Mouse (Mus musculus) forebrain, embryonic 15.5 days (tissue): ENCODE results near the gene Pacsin2. TPM values are rescaled to one million over a fixed set of nuclear protein-coding genes. Genes with fewer than 3 reads are reported as not detected.

Experiments
- ATAC-seq: fragments of 200-750 bp; cut with Nextera tagmentation; replicated peaks from 2 replicates; pipeline ENCODE4 v1.8.0; 2017; ENCODE audit warnings: mild to moderate bottlenecking, moderate TSS enrichment, moderate library complexity
- H3K27ac ChIP-seq: fragments of 300-500 bp; sonication (generic); replicated peaks from 2 replicates; pipeline ENCODE4 v1.5.1; 2015; ENCODE audit warnings: mild to moderate bottlenecking, inconsistent platforms
- H3K27me3 ChIP-seq: fragments of 300-500 bp; sonication (generic); 2 replicates; pipeline ENCODE4 v1.6.1; 2015; ENCODE audit warnings: inconsistent platforms
- H3K36me3 ChIP-seq: fragments of 300-500 bp; sonication (generic); 2 replicates; pipeline ENCODE4 v1.6.1; 2015; ENCODE audit warnings: mild to moderate bottlenecking, inconsistent platforms
- H3K4me1 ChIP-seq: fragments of 300-500 bp; sonication (generic); 2 replicates; pipeline ENCODE4 v1.6.1; 2015; ENCODE audit warnings: inconsistent platforms
- H3K4me2 ChIP-seq: fragments of 300-500 bp; sonication (generic); replicated peaks from 2 replicates; pipeline ENCODE4 v1.6.1; 2015; ENCODE audit warnings: mild to moderate bottlenecking, inconsistent platforms
- H3K4me3 ChIP-seq: fragments of 300-500 bp; sonication (generic); 2 replicates; pipeline ENCODE4 v1.5.1; 2015; ENCODE audit warnings: mild to moderate bottlenecking, inconsistent platforms
- H3K9ac ChIP-seq: fragments of 300-500 bp; sonication (generic); replicated peaks from 2 replicates; pipeline ENCODE4 v1.6.1; 2015; ENCODE audit warnings: mild to moderate bottlenecking, inconsistent platforms
- H3K9me3 ChIP-seq: fragments of 300-500 bp; sonication (generic); 2 replicates; pipeline ENCODE4 v1.6.1; 2016; ENCODE audit warnings: inconsistent platforms
- WGBS: fragments of 180-500 bp; shearing (Covaris S2); methylation state at CpG from one replicate; pipeline ENCODE4 v1.1.7; 2015; ENCODE audit warnings: mixed read lengths; 5-methylcytosine and 5-hydroxymethylcytosine counted together
- polyA plus RNA-seq: library from polyadenylated mRNA; unstranded; fragments of >200 nt; fragmentation: Nextera tagmentation; extraction: Ambion mirVana; gene quantifications from 2 replicates; pipeline ENCODE4 v1.2.1, GENCODE M21; 2015

The Pacsin2 gene
- polyA plus RNA-seq, 1 experiment from 2014 or later: 21.5 TPM

DNA sequence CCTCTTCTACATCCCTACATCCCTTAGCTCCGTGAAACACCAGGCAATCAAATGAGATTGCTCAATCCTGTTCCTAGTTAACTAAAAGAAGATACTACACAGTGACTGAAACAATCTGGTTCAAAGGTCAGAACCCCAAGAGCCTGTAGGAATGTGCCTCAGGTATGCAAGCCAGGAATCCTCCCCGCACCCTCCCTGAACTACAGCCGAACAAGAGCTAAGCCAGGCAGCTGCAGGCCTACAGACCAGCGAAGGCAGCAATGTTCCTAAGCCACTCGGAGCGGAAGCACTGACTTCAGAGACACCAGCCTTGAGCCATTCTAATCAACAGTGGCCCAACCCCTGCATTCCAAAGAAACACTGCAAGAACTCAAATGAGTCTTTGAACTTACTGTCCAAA, 20.0 kb downstream of the Pacsin2 start:
- no peak overlapping the region for H3K9ac ChIP-seq
- no peak overlapping the region for H3K4me3 ChIP-seq
- no peaks in the 10 kb centered on the region for H3K36me3 ChIP-seq
- H3K27me3 ChIP-seq: no peaks in the 10 kb centered on the region
- no peak overlapping the region for H3K4me2 ChIP-seq
- no peak for ATAC-seq
- H3K4me1 ChIP-seq: peaks cover 13% of the 10 kb centered on the region
- WGBS: 77% methylated on average over 6 of the region's 6 CpGs
- no peak overlapping the region for H3K27ac ChIP-seq
- H3K9me3 ChIP-seq: no peaks in the 10 kb centered on the region

DNA sequence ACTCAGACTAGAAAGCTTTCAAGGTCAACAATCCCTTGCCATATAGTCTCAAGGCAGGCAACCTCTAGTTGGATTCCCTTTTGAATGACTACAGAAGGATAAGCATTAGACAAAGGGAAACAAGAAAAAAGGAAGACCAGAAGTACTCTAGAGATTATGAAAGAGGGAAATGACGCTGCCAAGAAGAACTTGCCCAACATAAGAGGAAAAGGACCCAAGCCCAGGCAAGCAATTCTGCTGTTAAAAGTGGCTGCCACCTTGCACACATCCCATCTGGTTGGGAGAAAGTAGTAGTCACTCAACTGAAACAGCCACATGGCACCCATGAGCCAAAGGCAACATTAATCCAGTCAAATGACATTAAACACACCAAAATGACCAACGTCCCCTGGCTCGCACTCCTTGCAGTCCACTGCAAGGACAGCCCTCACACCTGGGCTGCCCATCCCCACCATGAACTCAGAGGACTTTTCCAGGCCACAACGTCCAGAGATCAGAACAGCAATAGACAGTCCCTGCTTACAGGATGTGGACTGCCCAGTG, 21.8 kb downstream of the Pacsin2 start:
- no peak overlapping the region for H3K4me2 ChIP-seq
- no peak for ATAC-seq
- no peaks in the 10 kb centered on the region for H3K36me3 ChIP-seq
- H3K27ac ChIP-seq: no peak overlapping the region
- no peak overlapping the region for H3K4me3 ChIP-seq
- H3K9ac ChIP-seq: no peak overlapping the region
- H3K27me3 ChIP-seq: no peaks in the 10 kb centered on the region
- 92% methylated on average over 4 of the region's 4 CpGs for WGBS
- H3K4me1 ChIP-seq: peaks cover 2% of the 10 kb centered on the region
- no peaks in the 10 kb centered on the region for H3K9me3 ChIP-seq

DNA sequence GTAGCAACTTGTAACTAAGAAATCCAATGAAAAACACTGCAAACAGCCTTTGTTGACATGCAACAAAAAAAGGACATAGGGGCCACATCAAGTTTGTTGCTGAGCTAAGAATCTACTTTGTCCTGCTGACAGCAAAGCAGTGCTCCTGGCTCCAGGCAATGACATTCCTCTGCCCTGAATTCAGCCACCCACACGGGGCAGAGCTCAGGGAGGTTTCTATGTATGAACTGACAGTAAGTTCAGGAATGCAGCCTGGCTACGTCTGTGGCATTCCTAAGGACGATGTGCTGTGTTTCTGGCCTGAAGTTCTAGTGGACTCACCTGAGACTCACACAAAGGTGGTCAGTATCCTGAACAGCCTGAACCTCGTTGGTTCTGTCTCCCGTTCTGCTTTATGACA, 23.7 kb downstream of the Pacsin2 start:
- Histone ChIP-seq H3K9ac (no peak overlapping the region), H3K4me2 (no peak overlapping the region), H3K27ac (no peak overlapping the region), H3K9me3 (no peaks in the 10 kb centered on the region), H3K4me1 (peaks cover 3% of the 10 kb centered on the region), H3K4me3 (no peak overlapping the region), H3K36me3 (no peaks in the 10 kb centered on the region), H3K27me3 (no peaks in the 10 kb centered on the region)
- ATAC-seq: no peak
- 81% methylated on average over 5 of the region's 5 CpGs for WGBS

DNA sequence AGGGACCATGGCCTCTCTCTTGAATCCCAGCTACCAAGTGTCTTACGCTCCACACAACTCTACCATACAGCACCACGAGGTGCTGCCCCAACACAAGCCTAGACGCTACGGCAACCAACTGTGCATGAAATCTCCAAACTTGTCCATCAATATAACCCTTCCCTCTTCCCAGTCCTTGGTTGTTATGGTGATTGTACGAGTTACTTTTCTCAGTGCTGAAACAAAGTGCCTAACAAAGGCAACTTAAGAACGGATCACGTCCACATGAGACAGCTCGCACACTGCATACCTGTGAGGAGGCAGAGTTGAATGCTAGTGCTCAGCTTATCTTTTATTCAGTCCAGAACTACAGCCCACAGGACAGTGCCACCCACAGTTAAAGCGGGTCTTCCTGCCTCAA, 27.9 kb downstream of the Pacsin2 start:
- no peaks in the 10 kb centered on the region for H3K27me3 ChIP-seq
- no peaks in the 10 kb centered on the region for H3K36me3 ChIP-seq
- no peak overlapping the region for H3K27ac ChIP-seq
- WGBS: 82% methylated on average over 9 of the region's 9 CpGs
- no peak for ATAC-seq
- no peak overlapping the region for H3K4me2 ChIP-seq
- no peak overlapping the region for H3K9ac ChIP-seq
- H3K4me1 ChIP-seq: peaks cover 12% of the 10 kb centered on the region
- no peak overlapping the region for H3K4me3 ChIP-seq
- no peaks in the 10 kb centered on the region for H3K9me3 ChIP-seq

DNA sequence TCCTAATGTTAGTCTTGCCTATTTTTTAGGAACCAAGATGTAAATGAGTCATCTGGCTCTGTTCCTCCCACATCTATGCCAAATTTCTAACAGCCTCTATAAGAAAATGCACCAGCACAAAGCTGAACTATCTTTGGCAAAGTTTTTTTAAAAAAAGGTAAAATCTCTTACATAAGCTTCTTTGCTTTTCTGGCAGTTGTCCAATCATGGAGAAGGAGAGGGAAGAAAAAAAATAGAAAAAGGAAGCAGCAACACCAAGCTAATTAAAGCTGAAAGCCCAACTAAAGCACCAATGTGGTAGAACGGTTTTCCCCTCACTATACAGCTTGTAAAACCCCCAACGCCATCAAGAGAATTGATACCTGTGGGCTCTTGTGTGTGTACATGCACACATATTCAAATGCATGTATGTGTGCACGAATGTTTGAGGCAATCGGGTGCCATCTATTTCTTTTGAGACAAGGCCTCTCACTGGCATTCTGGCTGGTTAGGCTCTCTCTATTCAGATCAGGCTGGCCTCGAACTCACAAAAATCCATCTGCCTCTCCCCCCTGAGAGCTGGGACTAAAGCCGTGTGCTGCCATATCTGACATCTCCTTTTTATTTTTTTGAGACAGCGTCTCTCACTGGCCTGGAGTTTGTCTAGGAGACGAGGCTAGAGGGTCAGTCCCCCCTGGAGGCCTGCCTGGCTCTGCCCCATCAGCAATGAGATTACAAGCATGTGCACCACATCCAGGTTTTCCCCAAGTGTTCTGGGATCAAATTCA, 28.9 kb downstream of the Pacsin2 start:
- no peak overlapping the region for H3K27ac ChIP-seq
- no peaks in the 10 kb centered on the region for H3K36me3 ChIP-seq
- peaks cover 12% of the 10 kb centered on the region for H3K4me1 ChIP-seq
- no peaks in the 10 kb centered on the region for H3K9me3 ChIP-seq
- no peak overlapping the region for H3K9ac ChIP-seq
- H3K4me2 ChIP-seq: no peak overlapping the region
- H3K4me3 ChIP-seq: no peak overlapping the region
- WGBS: 63% methylated on average over 8 of the region's 8 CpGs
- ATAC-seq: no peak
- H3K27me3 ChIP-seq: no peaks in the 10 kb centered on the region

DNA sequence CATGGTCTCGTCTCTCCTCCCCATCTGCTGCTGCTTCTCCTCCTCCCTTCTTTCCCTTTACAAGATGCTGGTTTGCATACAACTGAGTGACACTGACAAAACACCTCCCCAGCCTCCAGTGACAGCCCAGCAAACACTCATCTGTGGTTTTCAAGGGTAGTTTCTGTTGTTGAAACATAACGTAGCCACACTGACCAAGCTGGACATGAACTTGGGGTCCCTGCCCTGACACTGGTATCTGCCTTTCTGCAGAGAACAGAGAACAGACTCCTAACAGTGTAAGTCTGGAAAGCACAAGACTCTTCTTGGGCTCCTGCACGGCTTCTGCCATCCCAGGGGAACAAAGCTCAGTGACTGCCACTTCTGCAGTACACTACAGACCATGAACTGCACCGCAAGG, 29.7 kb downstream of the Pacsin2 start:
- Histone ChIP-seq H3K4me2 (no peak overlapping the region), H3K4me1 (peaks cover 12% of the 10 kb centered on the region), H3K9me3 (no peaks in the 10 kb centered on the region), H3K4me3 (no peak overlapping the region), H3K9ac (no peak overlapping the region), H3K27me3 (no peaks in the 10 kb centered on the region), H3K27ac (no peak overlapping the region), H3K36me3 (no peaks in the 10 kb centered on the region)
- no peak for ATAC-seq
- WGBS: 79% methylated on average over 4 of the region's 4 CpGs

DNA sequence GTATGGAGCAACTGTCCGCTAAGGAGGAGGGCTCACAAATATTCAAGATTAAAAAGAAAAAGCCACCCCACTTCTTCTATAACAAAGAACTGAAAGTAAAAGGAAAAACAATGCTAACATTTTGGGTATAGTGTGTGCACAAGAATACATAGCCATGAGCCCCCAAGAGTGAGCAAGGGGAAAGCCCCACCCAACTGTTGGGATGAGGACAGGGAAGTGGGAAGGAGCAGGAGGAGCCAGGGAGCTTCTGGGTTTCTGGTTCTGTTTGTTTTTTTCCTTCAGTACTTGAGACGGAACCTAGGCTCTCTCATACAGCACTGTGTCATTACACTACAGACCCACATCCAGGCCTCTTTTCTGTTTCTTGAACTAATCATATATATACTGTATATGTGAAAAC, 31.1 kb downstream of the Pacsin2 start:
- no peak overlapping the region for H3K9ac ChIP-seq
- ATAC-seq: no peak
- H3K36me3 ChIP-seq: no peaks in the 10 kb centered on the region
- H3K4me1 ChIP-seq: peaks cover 12% of the 10 kb centered on the region
- no peak overlapping the region for H3K27ac ChIP-seq
- no peak overlapping the region for H3K4me2 ChIP-seq
- WGBS: 81% methylated on average over 2 of the region's 2 CpGs
- H3K9me3 ChIP-seq: no peaks in the 10 kb centered on the region
- H3K4me3 ChIP-seq: no peak overlapping the region
- H3K27me3 ChIP-seq: no peaks in the 10 kb centered on the region

DNA sequence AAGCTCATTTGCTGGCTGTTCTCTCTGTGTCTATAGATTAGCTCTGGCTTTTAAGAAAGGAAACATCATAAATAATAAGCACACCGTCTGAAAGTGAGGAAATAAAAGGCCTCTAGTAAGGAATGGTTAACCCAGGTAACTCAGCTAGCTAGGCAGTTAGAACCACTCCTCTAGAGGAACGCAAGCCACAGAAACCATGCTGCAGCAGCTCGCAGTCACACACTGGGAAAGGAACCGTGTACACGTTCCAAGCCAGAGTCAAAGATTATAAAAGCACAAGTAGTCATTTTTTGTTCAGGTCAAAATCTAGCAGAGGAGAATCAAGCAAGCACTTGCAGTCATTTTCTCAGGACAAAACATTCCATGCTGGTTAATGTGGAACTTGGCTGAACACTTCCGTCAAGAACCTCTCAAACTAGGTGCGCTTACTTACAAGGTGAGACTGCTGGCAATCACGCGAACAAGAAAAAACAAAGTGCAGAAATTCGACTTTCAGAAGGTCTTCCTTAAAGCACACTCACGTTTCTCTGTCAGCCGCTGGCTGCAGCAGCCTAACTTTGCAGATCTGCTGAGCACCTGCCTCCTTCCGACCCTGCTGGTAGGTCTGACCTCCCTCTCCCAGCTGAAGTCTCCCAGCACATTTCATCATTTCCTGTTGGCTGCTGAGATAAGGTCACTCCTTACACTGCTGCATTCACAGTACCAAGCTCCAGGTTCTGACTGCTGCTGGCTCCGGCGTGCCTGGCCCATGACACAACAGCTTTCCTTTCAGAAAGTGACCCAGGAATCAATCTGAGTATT, 32.0 kb downstream of the Pacsin2 start:
- Histone ChIP-seq H3K4me1 (peaks cover 12% of the 10 kb centered on the region), H3K27ac (no peak overlapping the region), H3K4me2 (no peak overlapping the region), H3K9me3 (no peaks in the 10 kb centered on the region), H3K4me3 (no peak overlapping the region), H3K9ac (no peak overlapping the region), H3K27me3 (no peaks in the 10 kb centered on the region), H3K36me3 (no peaks in the 10 kb centered on the region)
- no peak for ATAC-seq
- WGBS: 73% methylated on average over 15 of the region's 15 CpGs

DNA sequence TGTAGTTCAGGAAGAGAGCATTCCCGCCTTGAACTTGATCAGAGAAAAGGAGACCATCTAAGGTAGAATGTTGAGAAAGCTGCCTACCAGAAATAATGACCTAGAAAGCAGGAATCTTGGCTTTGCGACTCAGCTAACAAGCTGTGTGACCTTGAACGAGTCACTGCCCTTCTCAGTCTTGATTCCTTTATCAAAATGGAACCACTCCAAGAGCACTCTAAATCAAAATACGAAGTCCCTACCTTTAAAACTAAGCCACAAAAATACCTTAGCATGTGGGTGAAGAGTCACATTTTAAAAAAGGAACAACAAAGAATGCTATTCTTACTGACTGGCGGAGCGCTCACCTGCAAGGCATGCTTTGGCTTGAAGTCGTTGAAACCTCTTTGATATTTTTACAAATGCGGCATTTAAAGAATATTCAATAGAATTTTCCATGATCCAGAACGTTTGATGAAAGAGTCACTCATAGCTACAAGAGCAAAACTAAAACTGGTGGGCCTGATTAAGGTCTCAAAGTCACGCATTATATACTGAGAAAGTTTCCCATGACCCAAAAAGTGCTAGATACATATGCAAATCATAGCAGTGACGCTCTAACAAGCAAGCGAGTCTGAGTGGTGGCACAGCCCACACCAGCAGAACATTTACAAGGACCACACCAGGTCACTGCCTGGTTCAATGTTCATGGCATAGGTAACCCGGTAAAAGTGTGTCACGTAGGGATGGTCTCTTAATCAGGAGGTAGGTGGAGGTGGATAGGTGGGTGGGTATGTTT, 33.2 kb downstream of the Pacsin2 start:
- no peak overlapping the region for H3K27ac ChIP-seq
- H3K9me3 ChIP-seq: no peaks in the 10 kb centered on the region
- no peak overlapping the region for H3K9ac ChIP-seq
- H3K27me3 ChIP-seq: no peaks in the 10 kb centered on the region
- ATAC-seq: no peak
- peaks cover 12% of the 10 kb centered on the region for H3K4me1 ChIP-seq
- WGBS: 92% methylated on average over 14 of the region's 14 CpGs
- H3K4me2 ChIP-seq: no peak overlapping the region
- no peaks in the 10 kb centered on the region for H3K36me3 ChIP-seq
- H3K4me3 ChIP-seq: no peak overlapping the region

DNA sequence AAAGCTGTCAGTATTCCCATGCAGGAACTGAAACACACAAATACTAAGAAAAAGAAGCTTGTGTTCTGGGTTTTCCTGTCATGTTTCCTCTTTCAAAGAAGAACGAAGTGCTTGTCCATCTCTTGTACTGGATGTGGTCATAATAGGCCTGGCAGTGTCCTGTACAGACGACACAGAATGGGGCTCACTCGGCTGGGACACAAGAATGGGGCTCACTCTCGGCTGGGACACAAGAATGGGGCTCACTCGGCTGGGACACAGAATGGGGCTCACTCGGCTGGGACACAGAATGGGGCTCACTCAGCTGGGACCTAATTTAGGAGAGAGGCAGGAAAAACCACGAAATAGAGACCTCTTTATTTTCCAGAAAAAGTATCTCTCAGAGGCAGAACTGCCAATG, 34.0 kb downstream of the Pacsin2 start:
- 43% methylated on average over 7 of the region's 7 CpGs for WGBS

DNA sequence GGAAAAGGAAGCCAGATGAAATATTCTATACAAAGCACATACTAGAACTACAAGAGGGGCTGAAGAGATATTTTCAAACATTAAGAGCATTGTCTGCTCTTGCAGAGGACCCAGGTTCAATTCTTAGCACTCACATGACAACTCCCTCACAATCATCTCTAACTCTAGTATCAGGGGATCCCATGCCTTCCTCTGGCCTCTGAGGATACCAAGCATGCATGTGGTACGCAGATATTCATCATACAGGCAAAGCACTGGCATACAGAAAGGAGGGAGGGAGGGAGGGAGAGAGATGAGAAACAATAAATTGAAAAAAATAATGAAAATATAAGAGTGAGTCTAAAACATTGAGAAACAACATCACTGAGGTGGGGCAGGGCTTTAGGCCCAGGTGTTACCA, 35.8 kb downstream of the Pacsin2 start:
- no peaks in the 10 kb centered on the region for H3K36me3 ChIP-seq
- H3K27me3 ChIP-seq: no peaks in the 10 kb centered on the region
- H3K27ac ChIP-seq: no peak overlapping the region
- no peaks in the 10 kb centered on the region for H3K4me1 ChIP-seq
- H3K4me3 ChIP-seq: no peak overlapping the region
- ATAC-seq: no peak
- WGBS: 94% methylated on average over 1 of the region's 1 CpGs
- no peak overlapping the region for H3K4me2 ChIP-seq
- no peak overlapping the region for H3K9ac ChIP-seq
- no peaks in the 10 kb centered on the region for H3K9me3 ChIP-seq

More for the DNA sequence above, 34.0 kb downstream of the Pacsin2 start:
- ATAC-seq: no peak
- no peaks in the 10 kb centered on the region for H3K36me3 ChIP-seq
- H3K27me3 ChIP-seq: no peaks in the 10 kb centered on the region
- H3K4me1 ChIP-seq: peaks cover 5% of the 10 kb centered on the region
- no peaks in the 10 kb centered on the region for H3K9me3 ChIP-seq
- H3K4me2 ChIP-seq: no peak overlapping the region
- no peak overlapping the region for H3K4me3 ChIP-seq
- H3K27ac ChIP-seq: no peak overlapping the region
- H3K9ac ChIP-seq: no peak overlapping the region
